Mouse (Mus musculus) heart, adult 2 months (tissue): Measurements from ENCODE around the gene Pik3r5. TPM values are rescaled to one million over a fixed set of nuclear protein-coding genes. Genes with fewer than 3 reads are reported as not detected.

ENCODE experiments used
- DNase-seq, 2 experiments: peaks; one replicate each; pipeline ENCODE4 v3.0.0; 2021
- H3K27ac ChIP-seq: fragments of 200-600 bp; 2 replicates; pipeline ENCODE4 v1.8.1; 2022
- H3K27me3 ChIP-seq: fragments of 200-500 bp; 2 replicates; pipeline ENCODE4 v1.6.1; 2012; ENCODE audit warnings: mild to moderate bottlenecking, low read length, inconsistent platforms, mixed read lengths; ENCODE audit not compliant: control insufficient read depth, insufficient read depth
- H3K36me3 ChIP-seq: fragments of 200-500 bp; 2 replicates; pipeline ENCODE4 v1.6.1; 2012; ENCODE audit warnings: low read length, inconsistent platforms; ENCODE audit not compliant: control insufficient read depth, insufficient read depth
- H3K4me1 ChIP-seq: fragments of 200-500 bp; 2 replicates; pipeline ENCODE4 v1.6.1; 2011; ENCODE audit warnings: low read length; ENCODE audit not compliant: control insufficient read depth, insufficient read depth
- H3K4me3 ChIP-seq: fragments of 200-600 bp; 2 replicates; pipeline ENCODE4 v1.8.1; 2022
- H3K79me2 ChIP-seq: fragments of 200-500 bp; replicated peaks from 2 replicates; pipeline ENCODE4 v1.6.1; 2012; ENCODE audit warnings: mild to moderate bottlenecking, inconsistent platforms, low read length, moderate library complexity, mixed read lengths; ENCODE audit not compliant: control insufficient read depth, insufficient read depth
- H3K9ac ChIP-seq: fragments of 200-500 bp; 2 replicates; pipeline ENCODE4 v1.6.1; 2012; ENCODE audit warnings: low read depth, mild to moderate bottlenecking, control low read depth, inconsistent platforms, low read length, mixed read lengths
- CTCF ChIP-seq: fragments of 200-600 bp; IDR thresholded peaks from 2 replicates; pipeline ENCODE4 v1.8.1; 2022; ENCODE audit warnings: antibody characterized with exemption, mild to moderate bottlenecking, moderate library complexity
- EP300 ChIP-seq: fragments of 200-500 bp; IDR thresholded peaks from 2 replicates; pipeline ENCODE4 v1.6.1; 2011; ENCODE audit warnings: low read depth, low read length, control low read depth; ENCODE audit not compliant: insufficient read depth
- POLR2A ChIP-seq: fragments of 200-500 bp; IDR thresholded peaks from 2 replicates; pipeline ENCODE4 v1.6.1; 2011; ENCODE audit warnings: mild to moderate bottlenecking, low read depth, low read length, control low read depth; ENCODE audit not compliant: insufficient read depth
- WGBS: fragments of 180-500 bp; shearing (Covaris S2); methylation state at CpG from one replicate; pipeline ENCODE4 v1.1.7; 2018; 5-methylcytosine and 5-hydroxymethylcytosine counted together
- intact Hi-C: fragments of 180-260 bp; cut with DNase I; formaldehyde crosslinking; loops from one replicate; pipeline ENCODE4 v1.15.1; 2025
- polyA plus RNA-seq: library from polyadenylated mRNA; depleted of rRNA; stranded (reverse); fragments of >200 nt; gene quantifications from 2 replicates; pipeline ENCODE4 v1.2.3, GENCODE M21; 2012
- total RNA-seq, 2 experiments: library from RNA; stranded (reverse); gene quantifications; 2 replicates each; pipeline ENCODE4 v1.2.3; 2021

The Pik3r5 gene
- total and polyA plus RNA-seq, 3 experiments: 0.84 to 2.9 (median 1.3) TPM

GRCm38 (mm10) chr11:68425492-68426315 is 6.2 kb upstream of the Pik3r5 start:
- H3K4me1 ChIP-seq: no peaks in the 10 kb centered on the region
- TF ChIP-seq EP300 (no peak), CTCF (no peak), POLR2A (no peak)
- H3K79me2 ChIP-seq: no peaks in the 10 kb centered on the region
- no peak overlapping the region for H3K27ac ChIP-seq
- no peak overlapping the region for H3K4me3 ChIP-seq
- WGBS: 67% methylated on average over 8 of the region's 8 CpGs
- H3K36me3 ChIP-seq: no peaks in the 10 kb centered on the region
- no peaks in the 10 kb centered on the region; the same call in 1 of the 2 replicates for H3K27me3 ChIP-seq
- intact Hi-C loops: no loop called here
- no peak for DNase-seq
- no peak overlapping the region for H3K9ac ChIP-seq

- Histone ChIP-seq H3K27ac (no peak overlapping the region), H3K9ac (no peak overlapping the region), H3K4me3 (no peak overlapping the region), H3K4me1 (no peaks in the 10 kb centered on the region), H3K27me3 (no peaks in the 10 kb centered on the region; the same call in 1 of the 2 replicates), H3K36me3 (no peaks in the 10 kb centered on the region), H3K79me2 (no peaks in the 10 kb centered on the region)
- 83% methylated on average over 5 of the region's 5 CpGs for WGBS
- intact Hi-C loops: no loop called here
- no peak for TF ChIP-seq POLR2A
- no peak for TF ChIP-seq EP300
- TF ChIP-seq CTCF: no peak
- DNase-seq: no peak
Observed at GRCm38 (mm10) chr11:68427083-68427570, 4.8 kb upstream of the Pik3r5 start.

GRCm38 (mm10) chr11:68430662-68431061 is 1.3 kb upstream of the Pik3r5 start:
- TF ChIP-seq CTCF (no peak), EP300 (no peak), POLR2A (no peak)
- WGBS: 55% methylated on average over 5 of the region's 5 CpGs
- no peaks in the 10 kb centered on the region for H3K79me2 ChIP-seq
- no peaks in the 10 kb centered on the region; the same call in 1 of the 2 replicates for H3K27me3 ChIP-seq
- no peak overlapping the region for H3K9ac ChIP-seq
- no peaks in the 10 kb centered on the region for H3K36me3 ChIP-seq
- H3K4me3 ChIP-seq: no peak overlapping the region
- H3K27ac ChIP-seq: no peak overlapping the region
- peak in 1 of 2 experiments; percentile 21 for DNase-seq
- intact Hi-C loops: loop anchor here (5.0 kb wide), 2 partner anchors 47 to 117 kb away; no protein-coding TSS in a partner anchor
- H3K4me1 ChIP-seq: no peaks in the 10 kb centered on the region

- Histone ChIP-seq H3K36me3 (no peaks in the 10 kb centered on the region), H3K27me3 (no peaks in the 10 kb centered on the region; the same call in 1 of the 2 replicates), H3K4me1 (no peaks in the 10 kb centered on the region), H3K27ac (peak overlapping the region; percentile 1; the same call in 1 of the 2 replicates), H3K4me3 (peak overlapping the region; percentile 41), H3K9ac (peak overlapping the region; percentile 56), H3K79me2 (no peaks in the 10 kb centered on the region)
- WGBS: 38% methylated on average over 23 of the region's 23 CpGs
- intact Hi-C loops: loop anchor here (5.0 kb wide), 2 partner anchors 45 to 115 kb away; no protein-coding TSS in a partner anchor
- no peak for DNase-seq
- TF ChIP-seq POLR2A: no peak
- no peak for TF ChIP-seq CTCF
- no peak for TF ChIP-seq EP300
Observed at GRCm38 (mm10) chr11:68432361-68433021, 570 bp downstream of the Pik3r5 start.

- H3K36me3 ChIP-seq: no peaks in the 10 kb centered on the region
- H3K27me3 ChIP-seq: no peaks in the 10 kb centered on the region; the same call in 1 of the 2 replicates
- no peaks in the 10 kb centered on the region for H3K79me2 ChIP-seq
- intact Hi-C loops: loop anchor here (5.0 kb wide), 2 partner anchors 44 to 114 kb away; no protein-coding TSS in a partner anchor
- no peak overlapping the region for H3K4me3 ChIP-seq
- H3K4me1 ChIP-seq: no peaks in the 10 kb centered on the region
- TF ChIP-seq POLR2A (no peak), CTCF (no peak), EP300 (no peak)
- H3K9ac ChIP-seq: no peak overlapping the region
- no peak overlapping the region for H3K27ac ChIP-seq
- no peak for DNase-seq
- WGBS: 83% methylated on average over 5 of the region's 5 CpGs
Observed at GRCm38 (mm10) chr11:68433534-68433933, 1.6 kb downstream of the Pik3r5 start.
